Mouse (Mus musculus): ENCODE results near the gene Cbfa2t3. TPM values are rescaled to one million over a fixed set of nuclear protein-coding genes. Genes with fewer than 3 reads are reported as not detected.

Gene Cbfa2t3
- polyA plus RNA-seq, 1 experiment from 2014 or later = 1.8 TPM

GRCm38 (mm10) chr8:122617947-122618546 lies 80.9 kb downstream of the Cbfa2t3 start:
- no peaks in the 10 kb centered on the region for H3K27me3 ChIP-seq (ENCODE audit: control insufficient read depth, insufficient read depth, low read length)
- TF ChIP-seq CTCF (IDR thresholded peaks at IDR 0.05; ENCODE audit: low read depth) (peak; percentile 78), EP300 (optimal IDR thresholded peaks at IDR 0.05) (no peak)
- H3K36me3 ChIP-seq (ENCODE audit: control insufficient read depth, insufficient read depth, low read length) = peaks cover 7% of the 10 kb centered on the region
- no peaks in the 10 kb centered on the region for H3K4me1 ChIP-seq (replicated peaks; ENCODE audit: control insufficient read depth, insufficient read depth)
- no peak overlapping the region for H3K4me3 ChIP-seq (ENCODE audit: low read depth, low read length)
- no peak overlapping the region for H3K4me2 ChIP-seq (replicated peaks; ENCODE audit: low read depth)
- H3K9me3 ChIP-seq (ENCODE audit: control insufficient read depth, low read length) = no peaks in the 10 kb centered on the region
- ATAC-seq (ENCODE audit: low FRiP score, low TSS enrichment) (peak; percentile 14), DNase-seq (ENCODE audit: low spot score) (peak; percentile 88)
- no peak overlapping the region for H3K9ac ChIP-seq (ENCODE audit: low read length)
- WGBS = 26% methylated on average over 5 of the region's 7 CpGs
- no peak overlapping the region for H3K27ac ChIP-seq (replicated peaks)

- ATAC-seq (ENCODE audit: low FRiP score, low TSS enrichment) (no peak), DNase-seq (ENCODE audit: low spot score) (no peak)
- no peaks in the 10 kb centered on the region; the same call in 1 of the 2 replicates for H3K4me1 ChIP-seq (replicated peaks; ENCODE audit: control insufficient read depth, insufficient read depth)
- no peaks in the 10 kb centered on the region for H3K9me3 ChIP-seq (ENCODE audit: control insufficient read depth, low read length)
- 44% methylated on average over 9 of the region's 9 CpGs for WGBS
- no peak overlapping the region for H3K9ac ChIP-seq (ENCODE audit: low read length)
- no peak overlapping the region for H3K4me3 ChIP-seq (ENCODE audit: low read depth, low read length)
- H3K27ac ChIP-seq (replicated peaks) = no peak overlapping the region
- peaks cover 7% of the 10 kb centered on the region for H3K36me3 ChIP-seq (ENCODE audit: control insufficient read depth, insufficient read depth, low read length)
- H3K4me2 ChIP-seq (replicated peaks; ENCODE audit: low read depth) = no peak overlapping the region
- H3K27me3 ChIP-seq (ENCODE audit: control insufficient read depth, insufficient read depth, low read length) = no peaks in the 10 kb centered on the region
- TF ChIP-seq CTCF (IDR thresholded peaks at IDR 0.05; ENCODE audit: low read depth) (no peak), EP300 (optimal IDR thresholded peaks at IDR 0.05) (no peak)
Observed at GRCm38 (mm10) chr8:122616181-122616905, 82.6 kb downstream of the Cbfa2t3 start.

GRCm38 (mm10) chr8:122611295-122612133 lies 87.4 kb downstream of the Cbfa2t3 start, which contains the start of the genes Galns and Trappc2l:
Gene Galns, minus strand, starts transcription at chr8:122611463.
Gene Trappc2l, plus strand, starts transcription at chr8:122611640.
- ATAC-seq (ENCODE audit: low FRiP score, low TSS enrichment) (peak; percentile 98), DNase-seq (ENCODE audit: low spot score) (peak; percentile 98)
- TF ChIP-seq EP300 (optimal IDR thresholded peaks at IDR 0.05) (no peak), CTCF (IDR thresholded peaks at IDR 0.05; ENCODE audit: low read depth) (peak; percentile 79)
- H3K4me3 ChIP-seq (ENCODE audit: low read depth, low read length) = peak within 1 kb of the TSS; percentile 66
- H3K9me3 ChIP-seq (ENCODE audit: control insufficient read depth, low read length) = no peaks in the 10 kb centered on the region
- H3K9ac ChIP-seq (ENCODE audit: low read length) = peak within 1 kb of the TSS; percentile 76
- peak within 1 kb of the TSS; percentile 95 for H3K4me2 ChIP-seq (replicated peaks; ENCODE audit: low read depth)
- H3K4me1 ChIP-seq (replicated peaks; ENCODE audit: control insufficient read depth, insufficient read depth) = no peaks in the 10 kb centered on the region; the same call in 1 of the 2 replicates
- H3K27ac ChIP-seq (replicated peaks) = peak within 1 kb of the TSS; percentile 82
- H3K27me3 ChIP-seq (ENCODE audit: control insufficient read depth, insufficient read depth, low read length) = no peaks in the 10 kb centered on the region
- H3K36me3 ChIP-seq (ENCODE audit: control insufficient read depth, insufficient read depth, low read length) = peaks cover 7% of the 10 kb centered on the region
- whole genome bisulfite sequencing = under 1% methylated on average over 52 of the region's 57 CpGs

- H3K27ac ChIP-seq (replicated peaks) = peak overlapping the region; percentile 76
- H3K27me3 ChIP-seq (ENCODE audit: control insufficient read depth, insufficient read depth, low read length) = no peaks in the 10 kb centered on the region
- H3K36me3 ChIP-seq (ENCODE audit: control insufficient read depth, insufficient read depth, low read length) = peaks cover 7% of the 10 kb centered on the region
- no peak; the same call in none of the 2 replicates for ATAC-seq (ENCODE audit: low FRiP score, low TSS enrichment)
- H3K9ac ChIP-seq (ENCODE audit: low read length) = peak overlapping the region; percentile 74
- H3K4me1 ChIP-seq (replicated peaks; ENCODE audit: control insufficient read depth, insufficient read depth) = no peaks in the 10 kb centered on the region; the same call in 1 of the 2 replicates
- TF ChIP-seq CTCF (IDR thresholded peaks at IDR 0.05; ENCODE audit: low read depth) (no peak), EP300 (optimal IDR thresholded peaks at IDR 0.05) (no peak)
- no peak for DNase-seq (ENCODE audit: low spot score)
- H3K4me3 ChIP-seq (ENCODE audit: low read depth, low read length) = peak overlapping the region; percentile 66
- 5% methylated on average over 17 of the region's 20 CpGs for WGBS
- H3K9me3 ChIP-seq (ENCODE audit: control insufficient read depth, low read length) = no peaks in the 10 kb centered on the region
- H3K4me2 ChIP-seq (replicated peaks; ENCODE audit: low read depth) = peak overlapping the region; percentile 95
Observed at GRCm38 (mm10) chr8:122610612-122611277, 88.2 kb downstream of the Cbfa2t3 start.

GRCm38 (mm10) chr8:122610209-122610608 lies 88.7 kb downstream of the Cbfa2t3 start:
- 54% methylated on average over 4 of the region's 4 CpGs for WGBS
- Histone ChIP-seq H3K36me3 (ENCODE audit: control insufficient read depth, insufficient read depth, low read length) (peaks cover 7% of the 10 kb centered on the region), H3K9me3 (ENCODE audit: control insufficient read depth, low read length) (no peaks in the 10 kb centered on the region), H3K9ac (ENCODE audit: low read length) (no peak overlapping the region), H3K4me2 (replicated peaks; ENCODE audit: low read depth) (no peak overlapping the region), H3K27ac (replicated peaks) (no peak overlapping the region), H3K4me1 (replicated peaks; ENCODE audit: control insufficient read depth, insufficient read depth) (no peaks in the 10 kb centered on the region; the same call in 1 of the 2 replicates), H3K4me3 (ENCODE audit: low read depth, low read length) (no peak overlapping the region), H3K27me3 (ENCODE audit: control insufficient read depth, insufficient read depth, low read length) (no peaks in the 10 kb centered on the region)
- TF ChIP-seq EP300 (optimal IDR thresholded peaks at IDR 0.05) = no peak
- no peak; the same call in 1 of the 2 replicates for TF ChIP-seq CTCF (IDR thresholded peaks at IDR 0.05; ENCODE audit: low read depth)
- DNase-seq (ENCODE audit: low spot score) (no peak), ATAC-seq (ENCODE audit: low FRiP score, low TSS enrichment) (no peak)

Data from stomach, postnatal 0 days (tissue).